Mouse (Mus musculus) urinary bladder, postnatal 10 days (tissue): ENCODE data around the gene Parvg.

Source experiments
- DNase-seq: peaks from one replicate; pipeline ENCODE4 v3.0.0; 2022; ENCODE audit warnings: low spot score

The Parvg gene

GRCm38 (mm10) chr15:84305333-84305732 lies 18.5 kb upstream of the Parvg start:
- no peak for DNase-seq

GRCm38 (mm10) chr15:84310271-84310670 lies 13.6 kb upstream of the Parvg start:
- DNase-seq: no peak

- no peak for DNase-seq
These were observed 12.3 kb upstream of the Parvg start for GRCm38 (mm10) chr15:84311295-84312085.

DNA sequence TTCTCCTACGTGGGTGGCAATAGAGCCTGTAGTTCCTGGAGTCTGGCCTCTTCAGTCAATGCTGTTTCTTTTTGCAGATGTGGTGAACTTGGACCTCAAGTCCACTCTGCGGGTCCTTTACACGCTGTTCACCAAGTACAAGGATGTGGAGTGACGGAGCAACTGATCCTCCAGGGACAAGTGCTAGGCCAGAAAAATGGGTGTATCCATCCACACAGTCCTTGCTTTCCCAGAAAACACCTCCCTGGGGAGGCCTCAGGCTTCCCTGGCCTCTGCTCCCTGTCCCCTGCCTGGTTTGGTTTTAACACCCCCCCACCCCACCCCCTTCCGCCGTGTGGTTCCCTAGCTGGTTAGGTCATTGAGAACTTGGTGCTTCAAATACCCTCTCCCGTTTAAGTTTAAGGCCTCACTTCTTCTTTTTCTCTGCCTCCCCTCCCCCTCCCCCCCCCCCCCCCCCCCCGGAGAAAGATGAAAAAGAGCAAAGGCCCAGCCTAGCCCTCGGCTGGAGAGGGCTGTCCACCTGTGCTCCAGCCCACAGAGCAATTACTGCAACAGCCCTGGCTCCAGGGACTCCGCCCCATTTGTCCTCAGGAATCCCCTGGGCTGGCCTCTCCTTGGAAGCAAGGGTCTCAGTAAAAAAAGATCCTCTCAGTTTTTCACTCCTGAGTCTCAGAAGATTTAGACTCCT lies 10.8 kb upstream of the Parvg start:
- no peak for DNase-seq

DNA sequence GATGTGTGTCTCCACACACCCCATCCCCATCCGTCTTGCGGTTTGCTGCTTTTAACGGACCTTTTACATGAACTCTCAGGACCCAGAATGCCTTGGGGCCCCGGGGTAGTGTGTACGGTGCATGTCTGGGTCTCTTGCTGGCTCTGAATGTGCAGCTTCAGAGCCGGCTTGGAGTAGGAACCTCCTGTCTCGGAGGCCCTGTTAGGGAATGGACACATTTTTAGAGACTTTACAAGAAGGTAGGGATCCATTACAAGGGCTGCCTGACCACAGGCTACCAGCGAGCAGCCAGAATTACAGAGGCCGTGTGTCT lies 10.3 kb upstream of the Parvg start:
- DNase-seq: no peak

DNA sequence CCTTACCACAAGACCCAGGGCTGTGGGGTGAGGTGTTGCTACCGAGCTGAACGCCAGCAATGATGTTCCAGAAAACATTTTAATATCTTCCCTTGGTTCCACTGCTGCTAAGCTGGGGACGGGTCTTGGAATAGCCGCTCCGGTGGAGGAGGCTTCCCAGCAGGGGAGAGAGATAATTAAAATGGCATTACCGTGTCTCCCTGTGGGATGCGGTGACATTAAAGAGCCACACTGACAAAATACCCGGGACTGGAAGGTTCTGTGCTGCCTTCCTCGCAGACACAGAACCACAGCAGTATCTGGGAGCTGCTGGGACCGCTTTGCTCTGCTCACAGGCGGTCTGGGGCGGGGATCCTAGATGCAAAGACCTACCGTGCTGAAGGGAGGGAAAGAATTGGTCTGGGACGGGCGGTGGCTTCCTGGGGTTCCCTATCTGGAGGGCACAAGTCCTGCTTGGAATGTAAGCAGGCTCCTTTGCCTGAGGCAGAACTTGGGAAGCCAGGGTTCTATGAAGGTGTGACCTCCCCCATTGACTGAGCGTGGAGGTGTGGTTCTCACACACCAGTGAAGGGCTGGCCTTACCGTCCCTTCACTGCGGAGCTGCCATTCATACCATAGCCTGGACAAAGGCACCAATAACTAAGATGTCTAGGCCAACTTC lies 9.3 kb upstream of the Parvg start:
- no peak for DNase-seq

GRCm38 (mm10) chr15:84315276-84316046 lies 8.4 kb upstream of the Parvg start:
- DNase-seq: no peak

GRCm38 (mm10) chr15:84319393-84319792 lies 4.4 kb upstream of the Parvg start:
- no peak for DNase-seq

DNA sequence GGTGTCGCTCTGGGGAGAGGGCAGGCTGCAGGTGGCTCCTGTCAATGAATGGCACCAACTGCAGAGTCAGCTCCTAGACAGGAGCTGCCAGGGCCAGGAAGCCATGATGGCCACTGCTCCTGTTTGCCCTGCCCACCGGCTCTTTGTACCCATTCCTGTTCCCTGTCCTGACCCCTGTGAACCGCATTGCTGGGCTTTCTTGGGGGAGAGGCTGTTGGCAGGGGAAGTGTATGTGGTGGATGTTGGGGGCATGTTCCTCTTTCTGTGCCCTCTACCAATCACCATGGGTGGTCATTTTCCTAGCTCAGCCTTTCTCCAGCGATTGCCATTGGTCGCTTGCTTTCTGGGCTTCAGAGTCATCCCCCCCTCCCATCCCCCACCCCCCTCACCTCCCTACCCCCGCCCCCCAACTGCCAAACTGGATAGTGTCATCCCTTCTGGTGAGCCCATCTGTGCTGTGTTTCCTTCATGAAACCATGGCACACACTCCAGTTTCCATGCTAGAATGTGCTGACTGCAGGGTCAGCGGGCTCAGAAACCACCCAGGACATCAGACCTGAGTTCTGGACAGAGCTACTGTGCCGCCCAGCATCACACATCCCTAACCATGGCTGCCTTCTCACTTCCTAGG lies 2.2 kb upstream of the Parvg start:
- DNase-seq: no peak

- no peak for DNase-seq
These were observed 1.2 kb downstream of the Parvg start for GRCm38 (mm10) chr15:84324870-84325553.

DNA sequence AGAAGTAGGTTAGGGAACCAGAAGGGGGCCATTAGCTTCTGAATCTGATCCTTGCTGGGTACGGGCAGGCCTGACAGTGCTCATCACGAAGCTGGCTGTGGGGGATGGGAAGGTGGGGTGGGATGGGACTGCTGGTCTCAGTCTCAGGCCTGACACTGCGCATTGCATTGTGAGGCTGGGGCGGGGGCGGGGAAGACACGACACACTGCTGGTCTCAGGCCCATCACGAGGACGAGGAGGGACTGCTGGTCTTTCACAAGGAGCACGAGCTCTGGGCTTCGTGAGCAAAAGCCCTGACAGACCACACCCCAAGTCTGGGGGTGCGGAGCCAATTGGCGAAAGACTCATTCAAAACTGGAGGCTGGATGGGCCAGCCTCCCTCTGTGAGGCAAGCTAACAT lies 1.9 kb downstream of the Parvg start:
- no peak for DNase-seq

GRCm38 (mm10) chr15:84328870-84329269 lies 5.0 kb downstream of the Parvg start:
- DNase-seq: no peak

DNA sequence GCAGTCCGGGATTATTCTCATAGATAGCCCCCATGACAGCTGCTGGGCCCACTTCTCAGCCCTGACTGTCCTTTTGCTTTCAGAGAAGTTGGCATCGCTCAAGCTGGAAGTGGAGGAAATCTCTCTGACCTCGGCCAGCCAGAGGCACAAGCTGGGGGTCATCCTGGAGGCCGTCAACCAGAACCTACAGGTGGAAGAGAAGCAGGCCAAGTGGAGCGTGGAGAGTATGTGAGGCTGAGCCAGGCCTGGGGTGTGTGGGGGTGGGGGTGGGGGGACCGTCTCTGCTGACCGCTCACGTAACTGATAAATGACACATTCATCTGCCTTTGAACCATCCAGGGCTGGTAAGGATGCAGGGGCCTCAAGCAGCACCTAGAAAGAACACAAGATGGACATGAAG lies 6.1 kb downstream of the Parvg start:
- no peak for DNase-seq

DNA sequence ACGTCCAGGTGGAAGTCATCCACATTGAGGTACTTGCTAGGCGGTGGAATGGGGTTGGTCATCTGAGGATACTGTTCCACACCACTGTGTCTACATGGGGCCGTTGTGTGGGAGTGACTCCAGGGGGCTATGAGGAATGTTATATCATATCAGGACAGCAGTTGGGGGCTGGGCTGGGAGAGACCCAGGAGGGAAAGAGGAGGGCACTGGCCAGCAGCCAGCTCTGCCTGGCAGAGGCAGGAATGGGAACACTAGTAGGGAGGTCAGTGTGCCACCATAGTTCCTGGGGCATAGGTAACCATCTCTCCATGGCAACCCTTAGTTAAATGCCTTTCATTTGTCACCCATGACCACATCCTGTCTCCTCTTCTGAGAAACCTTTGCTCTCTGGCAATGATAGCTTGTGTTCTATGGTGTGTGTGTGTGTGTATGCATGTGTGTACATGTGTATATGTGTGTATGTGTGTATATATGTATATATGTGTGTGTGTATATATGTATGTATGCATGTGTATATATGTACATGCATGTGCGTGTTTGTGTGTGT lies 7.3 kb downstream of the Parvg start:
- no peak for DNase-seq

- no peak for DNase-seq
These were observed 12.5 kb downstream of the Parvg start for GRCm38 (mm10) chr15:84336281-84336817.

GRCm38 (mm10) chr15:84337599-84337998 lies 13.8 kb downstream of the Parvg start:
- no peak for DNase-seq

DNA sequence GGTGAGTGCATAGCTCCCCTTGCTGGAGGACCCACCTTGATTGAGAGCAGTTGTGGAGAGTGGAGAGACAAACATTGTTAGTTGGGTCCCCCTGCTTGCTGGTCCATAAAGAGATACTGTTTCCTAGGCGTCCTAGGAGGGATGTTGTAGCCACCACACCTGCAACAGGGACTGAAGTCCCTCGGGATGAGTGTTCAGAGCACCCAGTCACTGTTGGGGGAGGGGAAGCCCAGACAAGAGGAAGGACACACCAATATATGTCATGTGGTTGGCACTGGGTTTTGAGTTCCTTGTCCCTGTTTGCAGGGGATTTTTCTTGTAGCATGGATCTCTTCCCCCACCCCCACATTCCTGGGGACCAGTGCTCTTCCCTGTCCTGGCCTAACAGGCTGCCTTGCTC lies 17.1 kb downstream of the Parvg start:
- no peak for DNase-seq

GRCm38 (mm10) chr15:84348769-84349168 lies 24.9 kb downstream of the Parvg start:
- no peak for DNase-seq

GRCm38 (mm10) chr15:84349915-84350738 lies 26.3 kb downstream of the Parvg start:
- no peak for DNase-seq

DNA sequence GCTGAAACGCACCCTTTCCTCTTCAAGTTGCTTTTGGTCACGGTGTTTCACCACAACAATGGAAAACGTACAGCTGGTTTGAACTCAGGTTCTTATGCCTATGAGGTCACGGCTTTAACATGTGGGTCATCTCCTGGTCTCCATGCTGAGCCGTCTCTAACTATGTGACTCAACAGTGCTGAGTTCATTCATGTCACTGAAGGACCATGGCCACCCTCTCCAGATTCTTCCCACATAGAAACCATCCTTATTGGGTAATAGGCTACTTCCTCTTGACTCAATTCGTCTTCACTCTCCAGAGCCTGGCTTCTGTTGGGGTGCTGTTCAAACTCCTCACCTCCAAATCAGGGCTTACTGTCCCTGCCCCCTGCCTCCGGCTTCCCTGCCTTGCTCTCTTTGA lies 27.5 kb downstream of the Parvg start:
- no peak for DNase-seq
